Mouse (Mus musculus) small intestine, adult 2 months (tissue): Measurements from ENCODE around the gene Ccne1.

ENCODE experiments used
- CTCF ChIP-seq: fragments of 200-500 bp; IDR thresholded peaks from 2 replicates; pipeline ENCODE4 v1.5.1; 2012; ENCODE audit warnings: low read depth, mild to moderate bottlenecking, control low read depth, inconsistent platforms, low read length, moderate library complexity, mixed read lengths; ENCODE audit not compliant: insufficient replicate concordance, insufficient read length; ENCODE audit errors: extremely low read depth
- POLR2A ChIP-seq: fragments of 200-500 bp; IDR thresholded peaks from 2 replicates; pipeline ENCODE4 v1.6.1; 2012; ENCODE audit warnings: low read depth, mild to moderate bottlenecking, control low read depth, inconsistent platforms, low read length, moderate library complexity

GRCm38 (mm10) chr7:38064431-38064830 is 42.9 kb downstream of the Ccne1 start:
- TF ChIP-seq POLR2A (no peak), CTCF (no peak)
